ENCODE assay signal across 22 mouse cellular contexts in genomic region chr10:51238103-51238502, GRCm38 (mm10).
DNase-seq lines count a peak whose midpoint lies in the region; ATAC-seq and TF ChIP-seq lines count a peak whose summit lies in the region.
"Had no signal": no experiment of that assay in that cellular context is flagged by ENCODE, and none has a peak within 500 bp of the region (broad histone marks: within the 10 kb centered on the region; RNA-seq: fewer than 3 reads in every experiment).

No protein-coding gene starts in this region.

- no peak overlapping the region for H3K4me2 ChIP-seq in liver, embryonic 11.5 days
- H3K4me2 ChIP-seq: embryonic facial prominence, embryonic 13.5 days; embryonic facial prominence, embryonic 15.5 days; forebrain, embryonic 13.5 days; forebrain, embryonic 15.5 days had no signal

- peak; percentile 83 for DNase-seq in ES-CJ7 (ENCODE audit: low read depth, low spot score)
- peak; percentile 61 for DNase-seq in ES-E14 (ENCODE audit: low read depth, low spot score)
- DNase-seq in WW6 (ENCODE audit: low read depth, low spot score): peak; percentile 43
- no peak for DNase-seq in frontal cortex, postnatal 25 days (ENCODE audit: low spot score in 2 of 2)
- no peak for DNase-seq in forebrain, embryonic 10.5 days (ENCODE audit: extremely low spot score, low spot score)
- no peak for DNase-seq in liver, embryonic 11.5 days (ENCODE audit: low spot score)
- DNase-seq: adrenal gland, adult 2 months; adrenal gland, postnatal 10 days; adrenal gland, postnatal 25 days; cerebellum, adult 11 months; cerebellum, adult 18-20 months; cerebellum, adult 8-10 months; cerebellum, adult 9-11 months; cerebellum, postnatal 14 days; cerebellum, postnatal 36 days; embryo, embryonic 11 days; forebrain, postnatal 0 days had no signal

- no peak overlapping the region for H3K4me3 ChIP-seq in ES-E14 (ENCODE audit: insufficient read depth in 1 of 2, low read depth in 1 of 2, low read length in 2 of 2, poor library complexity in 1 of 2, severe bottlenecking in 1 of 2)
- no peak overlapping the region for H3K4me3 ChIP-seq in forebrain, embryonic 10.5 days
- H3K4me3 ChIP-seq in liver, embryonic 11.5 days (ENCODE audit: low read depth, low read length): no peak overlapping the region
- H3K4me3 ChIP-seq: embryonic facial prominence, embryonic 13.5 days; embryonic facial prominence, embryonic 15.5 days; erythroblast, embryonic 14.5 days; forebrain, embryonic 13.5 days; forebrain, embryonic 15.5 days had no signal

- no peak overlapping the region for H3K9ac ChIP-seq in ES-E14 (ENCODE audit: insufficient read depth, low read depth, low read length, poor library complexity, severe bottlenecking)
- H3K9ac ChIP-seq in liver, embryonic 11.5 days (ENCODE audit: low read depth, low read length): no peak overlapping the region
- H3K9ac ChIP-seq: embryonic facial prominence, embryonic 13.5 days; embryonic facial prominence, embryonic 15.5 days; forebrain, embryonic 13.5 days; forebrain, embryonic 15.5 days; forebrain, postnatal 0 days had no signal

- H3K9me3 ChIP-seq in ES-E14 (ENCODE audit: control insufficient read depth, insufficient read depth, low read depth, low read length): no peaks in the 10 kb centered on the region
- H3K9me3 ChIP-seq in forebrain, embryonic 10.5 days: no peaks in the 10 kb centered on the region
- no peaks in the 10 kb centered on the region for H3K9me3 ChIP-seq in liver, embryonic 11.5 days (ENCODE audit: control insufficient read depth, low read length)
- H3K9me3 ChIP-seq: embryonic facial prominence, embryonic 13.5 days; embryonic facial prominence, embryonic 15.5 days; forebrain, embryonic 13.5 days; forebrain, embryonic 15.5 days had no signal

- ATAC-seq in liver, embryonic 11.5 days (replicated peaks; ENCODE audit: low FRiP score): no peak
- ATAC-seq: forebrain, embryonic 13.5 days; forebrain, embryonic 15.5 days; forebrain, postnatal 0 days had no signal

- no peak overlapping the region for H3K27ac ChIP-seq in ES-E14 (ENCODE audit: insufficient read depth, low read depth, low read length, poor library complexity, severe bottlenecking)
- no peak overlapping the region for H3K27ac ChIP-seq in forebrain, embryonic 10.5 days
- no peak overlapping the region for H3K27ac ChIP-seq in liver, embryonic 11.5 days (ENCODE audit: low read depth, low read length)
- H3K27ac ChIP-seq: embryonic facial prominence, embryonic 13.5 days; embryonic facial prominence, embryonic 15.5 days; forebrain, embryonic 13.5 days; forebrain, embryonic 15.5 days had no signal

- peaks cover 2 to 3% of the 10 kb centered on the region in 2 experiments; a peak in 1 of 4 replicates for H3K4me1 ChIP-seq in ES-E14 (ENCODE audit: control insufficient read depth in 2 of 2, insufficient read depth in 2 of 2, low read length in 2 of 2, poor library complexity in 1 of 2)
- H3K4me1 ChIP-seq in forebrain, embryonic 10.5 days: peaks cover 23% of the 10 kb centered on the region
- no peaks in the 10 kb centered on the region for H3K4me1 ChIP-seq in liver, embryonic 11.5 days (replicated peaks; ENCODE audit: control insufficient read depth, insufficient read depth, low read length)
- H3K4me1 ChIP-seq: embryonic facial prominence, embryonic 13.5 days; embryonic facial prominence, embryonic 15.5 days had no signal

- H3K36me3 ChIP-seq in ES-E14 (ENCODE audit: control insufficient read depth, insufficient read depth, low read length, poor library complexity, severe bottlenecking): no peaks in the 10 kb centered on the region
- H3K36me3 ChIP-seq in forebrain, embryonic 10.5 days (replicated peaks): no peaks in the 10 kb centered on the region
- H3K36me3 ChIP-seq in liver, embryonic 11.5 days (ENCODE audit: control insufficient read depth, insufficient read depth, low read length): no peaks in the 10 kb centered on the region
- H3K36me3 ChIP-seq: embryonic facial prominence, embryonic 13.5 days; embryonic facial prominence, embryonic 15.5 days; forebrain, embryonic 15.5 days had no signal

- peaks cover 17% of the 10 kb centered on the region; the same call in 1 of the 2 replicates for H3K27me3 ChIP-seq in forebrain, embryonic 10.5 days (ENCODE audit: poor library complexity, severe bottlenecking)
- no peaks in the 10 kb centered on the region for H3K27me3 ChIP-seq in liver, embryonic 11.5 days (replicated peaks; ENCODE audit: control insufficient read depth, insufficient read depth, low read length)
- H3K27me3 ChIP-seq: embryonic facial prominence, embryonic 13.5 days; embryonic facial prominence, embryonic 15.5 days; forebrain, embryonic 13.5 days; forebrain, embryonic 15.5 days had no signal

- in situ Hi-C loops in ES-E14 (cut with MboI; ENCODE audit: low sequenced_read_pairs in 2 of 2, unreplicated experiment in 2 of 2): no loop called here

TF ChIP-seq in ES-E14, 5 proteins besides CTCF, POLR2A, EP300 and RAD21:
- no peak for TF ChIP-seq ZNF384 (IDR thresholded peaks at IDR 0.05; ENCODE audit: low read depth, low read length)
- no peak for TF ChIP-seq HCFC1 (IDR thresholded peaks at IDR 0.05; ENCODE audit: borderline replicate concordance, insufficient read depth, low read length)
- TF ChIP-seq MAFK (IDR thresholded peaks at IDR 0.05; ENCODE audit: insufficient read depth, low read depth, low read length): no peak
- no peak for TF ChIP-seq CHD2 (IDR thresholded peaks at IDR 0.05; ENCODE audit: low read depth, low read length)

Comparison
In these comparisons a context has a peak if more than half of its experiments do, and no peak if none do; other contexts are left out.
1. DNase-seq: peak in ES-CJ7 (single experiment), ES-E14 (single experiment) and WW6 (single experiment); none in frontal cortex, postnatal 25 days (0 of 2), forebrain, embryonic 10.5 days (single experiment) and liver, embryonic 11.5 days (single experiment).